Mouse (Mus musculus): ENCODE measurements around the gene Senp6. TPM values are rescaled to one million over a fixed set of nuclear protein-coding genes. Genes with fewer than 3 reads are reported as not detected.

Senp6 gene
- polyA plus RNA-seq, 1 experiment: 20.9 TPM

DNA sequence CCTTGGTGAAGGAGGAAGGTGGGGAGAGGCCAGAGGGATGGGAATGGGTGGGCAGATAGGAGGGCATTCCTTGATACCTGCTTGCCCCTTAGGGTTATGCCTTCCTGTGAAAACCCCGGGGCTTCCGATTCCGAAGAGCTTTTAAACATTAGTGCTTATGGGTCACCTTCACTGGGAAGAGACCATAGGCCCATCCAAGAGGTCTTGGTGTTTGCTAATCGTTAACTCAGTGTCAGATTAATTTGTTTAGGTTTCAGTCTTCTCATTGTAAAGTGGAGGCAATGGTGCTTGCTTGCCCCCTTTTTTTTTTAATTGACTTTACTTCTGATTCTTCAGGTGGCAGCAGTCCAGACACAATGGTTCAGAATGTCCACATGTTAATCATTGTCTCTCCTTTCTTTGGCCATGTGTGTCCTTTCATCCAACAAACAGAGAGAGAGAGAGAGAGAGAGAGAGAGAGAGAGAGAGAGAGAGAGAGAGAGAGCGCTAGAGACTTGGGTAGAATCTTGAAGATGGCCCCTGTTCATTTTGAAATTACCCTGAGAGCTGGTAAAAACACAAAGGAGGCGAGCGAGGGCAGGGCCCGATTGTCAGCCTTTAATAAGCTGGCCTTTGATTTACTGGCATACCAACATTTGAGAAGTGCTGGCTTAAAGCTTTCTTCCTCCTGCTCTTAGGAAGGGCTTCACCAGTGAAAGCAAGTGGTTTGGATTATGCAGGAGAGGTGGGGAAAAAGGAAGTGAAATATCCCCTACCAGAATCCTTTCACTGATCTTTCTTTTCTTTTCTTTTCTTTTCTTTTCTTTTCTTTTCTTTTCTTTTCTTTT lies 105.9 kb downstream of the Senp6 start:
- Histone ChIP-seq H3K27ac (ENCODE audit: control insufficient read depth, insufficient read depth, low read depth, low read length) (no peak overlapping the region), H3K36me3 (ENCODE audit: control insufficient read depth, insufficient read depth, low read length) (no peaks in the 10 kb centered on the region), H3K4me3 (ENCODE audit: control insufficient read depth, low read depth, low read length) (no peak overlapping the region), H3K4me1 (ENCODE audit: control insufficient read depth, insufficient read depth, low read length) (no peaks in the 10 kb centered on the region; the same call in 1 of the 2 replicates), H3K27me3 (ENCODE audit: control insufficient read depth, insufficient read depth, low read length) (no peaks in the 10 kb centered on the region)
- TF ChIP-seq CTCF (IDR thresholded peaks at IDR 0.05; ENCODE audit: control insufficient read depth, insufficient read depth, insufficient replicate concordance, low read depth, low read length) (no peak), POLR2A (IDR thresholded peaks at IDR 0.05; ENCODE audit: control insufficient read depth, low read depth, low read length) (no peak)

DNA sequence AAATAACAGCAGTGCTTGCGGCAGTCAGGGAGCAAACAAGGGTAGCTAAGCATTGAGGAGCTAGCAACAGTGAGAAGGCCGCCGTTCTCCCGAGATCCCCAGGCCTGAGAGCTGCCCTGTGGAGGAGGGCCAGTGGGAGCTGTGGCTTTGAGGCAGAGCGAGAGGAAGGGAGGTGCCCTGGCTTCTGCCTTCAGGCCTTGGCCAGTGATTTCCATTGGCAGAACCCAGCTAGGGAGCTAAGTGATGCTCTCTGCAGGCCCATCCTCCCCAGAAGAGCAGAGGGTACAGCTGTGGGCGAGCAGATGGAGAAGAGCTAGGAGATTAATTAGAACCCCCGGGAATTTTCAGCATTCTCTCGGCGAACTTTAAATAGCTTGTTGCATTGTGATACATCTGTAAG lies 106.9 kb downstream of the Senp6 start:
- Histone ChIP-seq H3K27ac (ENCODE audit: control insufficient read depth, insufficient read depth, low read depth, low read length) (no peak overlapping the region), H3K36me3 (ENCODE audit: control insufficient read depth, insufficient read depth, low read length) (no peaks in the 10 kb centered on the region), H3K4me1 (ENCODE audit: control insufficient read depth, insufficient read depth, low read length) (no peaks in the 10 kb centered on the region; the same call in 1 of the 2 replicates), H3K4me3 (ENCODE audit: control insufficient read depth, low read depth, low read length) (no peak overlapping the region), H3K27me3 (ENCODE audit: control insufficient read depth, insufficient read depth, low read length) (no peaks in the 10 kb centered on the region)
- TF ChIP-seq CTCF (IDR thresholded peaks at IDR 0.05; ENCODE audit: control insufficient read depth, insufficient read depth, insufficient replicate concordance, low read depth, low read length) (no peak), POLR2A (IDR thresholded peaks at IDR 0.05; ENCODE audit: control insufficient read depth, low read depth, low read length) (no peak)

DNA sequence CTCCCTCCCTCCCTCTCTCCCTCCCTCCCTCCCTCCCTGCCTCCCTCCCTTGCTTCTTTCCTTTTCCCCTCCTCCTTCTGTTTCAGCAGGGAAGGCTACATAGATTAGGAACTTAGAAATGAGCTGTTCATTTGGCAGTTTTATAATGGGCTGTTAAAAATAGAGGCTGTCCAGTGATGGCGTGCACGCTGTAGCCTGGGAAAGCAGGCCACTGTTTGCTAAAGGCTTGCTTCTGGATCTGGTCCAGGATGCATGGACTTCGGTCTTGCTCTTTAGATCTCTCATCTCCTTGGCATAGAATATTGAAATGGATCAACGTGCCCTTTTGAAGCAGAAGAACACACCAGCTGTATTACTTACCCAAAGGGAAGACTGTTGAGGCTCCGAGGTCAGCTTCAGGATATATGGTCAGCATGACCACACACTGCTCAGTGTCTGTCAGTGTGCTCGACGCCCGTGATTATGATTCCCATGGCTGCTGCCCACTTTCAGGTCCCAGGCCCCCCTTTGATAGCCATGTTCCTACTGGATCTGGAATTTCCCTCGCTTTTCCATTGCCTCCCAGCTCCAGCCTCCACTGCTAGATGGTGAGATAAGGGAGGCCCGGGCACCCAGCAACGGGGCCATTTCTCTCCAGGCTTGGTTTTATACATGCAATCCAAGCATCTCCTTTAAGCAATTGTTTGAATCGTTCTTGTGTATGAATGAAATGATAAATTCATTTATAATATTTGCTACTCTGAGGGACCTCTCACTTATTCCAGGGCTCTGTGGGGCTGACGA lies 110.2 kb downstream of the Senp6 start:
- Histone ChIP-seq H3K4me1 (ENCODE audit: control insufficient read depth, insufficient read depth, low read length) (no peaks in the 10 kb centered on the region; the same call in 1 of the 2 replicates), H3K27me3 (ENCODE audit: control insufficient read depth, insufficient read depth, low read length) (no peaks in the 10 kb centered on the region), H3K4me3 (ENCODE audit: control insufficient read depth, low read depth, low read length) (no peak overlapping the region), H3K36me3 (ENCODE audit: control insufficient read depth, insufficient read depth, low read length) (no peaks in the 10 kb centered on the region), H3K27ac (ENCODE audit: control insufficient read depth, insufficient read depth, low read depth, low read length) (no peak overlapping the region)
- TF ChIP-seq CTCF (IDR thresholded peaks at IDR 0.05; ENCODE audit: control insufficient read depth, insufficient read depth, insufficient replicate concordance, low read depth, low read length) (no peak), POLR2A (IDR thresholded peaks at IDR 0.05; ENCODE audit: control insufficient read depth, low read depth, low read length) (no peak)

DNA sequence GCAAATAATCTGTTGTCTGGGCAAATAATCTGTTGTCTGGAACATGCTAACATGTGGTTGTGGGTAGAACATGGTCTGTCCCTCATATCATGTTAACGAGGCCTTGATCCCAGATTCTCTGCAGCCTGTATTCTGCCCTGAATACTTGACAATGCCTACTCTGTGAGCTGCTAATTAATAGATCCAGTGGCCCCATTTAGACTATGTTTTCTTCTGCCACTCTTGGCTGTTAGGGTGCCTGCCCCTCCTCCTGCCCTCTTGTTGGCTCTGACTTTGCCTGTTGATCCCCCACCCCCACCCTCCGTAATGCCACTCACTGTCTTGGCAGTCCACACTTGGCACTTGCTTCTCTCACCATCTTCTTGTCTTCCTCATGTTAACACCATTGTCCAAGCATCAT lies 112.0 kb downstream of the Senp6 start:
- no peak overlapping the region for H3K27ac ChIP-seq (ENCODE audit: control insufficient read depth, insufficient read depth, low read depth, low read length)
- TF ChIP-seq CTCF (IDR thresholded peaks at IDR 0.05; ENCODE audit: control insufficient read depth, insufficient read depth, insufficient replicate concordance, low read depth, low read length) (no peak), POLR2A (IDR thresholded peaks at IDR 0.05; ENCODE audit: control insufficient read depth, low read depth, low read length) (no peak)
- H3K4me1 ChIP-seq (ENCODE audit: control insufficient read depth, insufficient read depth, low read length): no peaks in the 10 kb centered on the region; the same call in 1 of the 2 replicates
- no peaks in the 10 kb centered on the region for H3K36me3 ChIP-seq (ENCODE audit: control insufficient read depth, insufficient read depth, low read length)
- H3K27me3 ChIP-seq (ENCODE audit: control insufficient read depth, insufficient read depth, low read length): no peaks in the 10 kb centered on the region
- no peak overlapping the region for H3K4me3 ChIP-seq (ENCODE audit: control insufficient read depth, low read depth, low read length)

DNA sequence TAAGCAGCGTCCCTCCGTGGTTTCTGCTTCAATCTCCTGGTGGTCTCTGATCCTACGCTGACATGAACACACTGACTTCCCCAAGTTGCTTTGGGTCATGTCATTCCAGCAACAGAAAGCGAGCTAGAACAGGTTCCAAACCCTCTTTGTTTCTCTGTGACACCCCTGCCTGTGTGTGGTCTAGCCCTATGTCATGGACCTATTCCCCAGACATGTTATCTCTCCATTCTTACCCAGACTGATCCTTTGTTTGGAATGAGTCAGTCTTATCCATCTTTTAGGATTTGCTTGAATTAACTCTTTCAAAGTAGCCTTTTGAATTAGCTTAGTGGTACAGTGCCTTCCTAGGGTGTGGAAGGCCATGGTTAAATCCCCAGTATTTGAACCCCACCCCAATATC lies 113.0 kb downstream of the Senp6 start:
- no peaks in the 10 kb centered on the region for H3K36me3 ChIP-seq (ENCODE audit: control insufficient read depth, insufficient read depth, low read length)
- no peaks in the 10 kb centered on the region for H3K27me3 ChIP-seq (ENCODE audit: control insufficient read depth, insufficient read depth, low read length)
- no peak overlapping the region for H3K4me3 ChIP-seq (ENCODE audit: control insufficient read depth, low read depth, low read length)
- no peak for TF ChIP-seq POLR2A (IDR thresholded peaks at IDR 0.05; ENCODE audit: control insufficient read depth, low read depth, low read length)
- TF ChIP-seq CTCF (IDR thresholded peaks at IDR 0.05; ENCODE audit: control insufficient read depth, insufficient read depth, insufficient replicate concordance, low read depth, low read length): no peak
- H3K4me1 ChIP-seq (ENCODE audit: control insufficient read depth, insufficient read depth, low read length): no peaks in the 10 kb centered on the region; the same call in 1 of the 2 replicates
- no peak overlapping the region for H3K27ac ChIP-seq (ENCODE audit: control insufficient read depth, insufficient read depth, low read depth, low read length)

DNA sequence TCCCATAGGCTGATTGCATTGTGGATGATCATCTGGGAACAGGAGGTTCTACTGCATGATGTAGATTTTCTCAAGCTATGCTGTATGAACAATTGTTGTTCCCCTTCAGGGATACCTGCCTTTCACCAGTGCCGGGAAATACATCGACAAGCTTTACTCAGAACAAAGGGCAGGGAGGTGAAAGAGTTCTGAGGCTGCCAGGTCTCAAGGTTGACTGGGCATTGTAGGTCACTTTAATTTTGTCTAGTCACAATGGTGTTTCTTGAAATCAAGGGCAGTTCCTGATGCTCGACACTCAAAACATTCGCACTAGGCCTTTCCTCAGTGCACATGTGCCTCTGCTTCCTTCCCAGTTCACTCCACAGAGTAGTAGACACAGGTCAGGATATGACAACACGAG lies 114.1 kb downstream of the Senp6 start:
- Histone ChIP-seq H3K36me3 (ENCODE audit: control insufficient read depth, insufficient read depth, low read length) (no peaks in the 10 kb centered on the region), H3K4me1 (ENCODE audit: control insufficient read depth, insufficient read depth, low read length) (no peaks in the 10 kb centered on the region; the same call in 1 of the 2 replicates), H3K27ac (ENCODE audit: control insufficient read depth, insufficient read depth, low read depth, low read length) (no peak overlapping the region), H3K27me3 (ENCODE audit: control insufficient read depth, insufficient read depth, low read length) (no peaks in the 10 kb centered on the region), H3K4me3 (ENCODE audit: control insufficient read depth, low read depth, low read length) (no peak overlapping the region)
- TF ChIP-seq POLR2A (IDR thresholded peaks at IDR 0.05; ENCODE audit: control insufficient read depth, low read depth, low read length): no peak
- TF ChIP-seq CTCF (IDR thresholded peaks at IDR 0.05; ENCODE audit: control insufficient read depth, insufficient read depth, insufficient replicate concordance, low read depth, low read length): no peak

DNA sequence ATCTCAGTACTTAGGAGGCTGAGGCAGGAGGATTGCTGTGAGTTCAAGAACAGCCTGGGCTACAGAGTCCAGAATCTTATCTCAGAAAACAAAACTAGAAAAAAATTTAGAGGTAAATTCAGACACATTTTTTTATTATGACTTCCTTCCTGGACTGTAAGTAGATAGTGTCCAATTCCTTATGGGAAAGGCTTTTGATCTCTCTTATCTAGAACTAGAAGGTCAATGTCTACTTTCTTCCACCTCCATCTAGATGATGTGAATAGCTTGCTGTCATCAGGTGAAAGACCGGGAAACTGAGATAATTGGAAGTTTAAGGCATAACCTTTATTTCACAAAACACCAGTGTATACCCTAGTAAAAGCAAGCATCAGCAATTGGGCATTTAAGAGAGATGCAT lies 115.0 kb downstream of the Senp6 start:
- no peaks in the 10 kb centered on the region for H3K27me3 ChIP-seq (ENCODE audit: control insufficient read depth, insufficient read depth, low read length)
- no peaks in the 10 kb centered on the region; the same call in 1 of the 2 replicates for H3K4me1 ChIP-seq (ENCODE audit: control insufficient read depth, insufficient read depth, low read length)
- no peak overlapping the region for H3K27ac ChIP-seq (ENCODE audit: control insufficient read depth, insufficient read depth, low read depth, low read length)
- H3K36me3 ChIP-seq (ENCODE audit: control insufficient read depth, insufficient read depth, low read length): no peaks in the 10 kb centered on the region
- TF ChIP-seq CTCF (IDR thresholded peaks at IDR 0.05; ENCODE audit: control insufficient read depth, insufficient read depth, insufficient replicate concordance, low read depth, low read length) (no peak), POLR2A (IDR thresholded peaks at IDR 0.05; ENCODE audit: control insufficient read depth, low read depth, low read length) (no peak)
- no peak overlapping the region for H3K4me3 ChIP-seq (ENCODE audit: control insufficient read depth, low read depth, low read length)

All from testis, adult 2 months (tissue).